Comparison of ENCODE assay signal across 17 mouse cellular contexts in genomic region chr12:53838541-53838940, GRCm38 (mm10).
A peak's percentile ranks its signal among the peaks of the same experiment; 100 is the strongest.
DNase-seq lines count a peak whose midpoint lies in the region; ATAC-seq and TF ChIP-seq lines count a peak whose summit lies in the region.
"Had no signal": no experiment of that assay in that cellular context is flagged by ENCODE, and none has a peak within 500 bp of the region (broad histone marks: within the 10 kb centered on the region; RNA-seq: fewer than 3 reads in every experiment).

No protein-coding gene starts in this region.

- H3K27ac ChIP-seq in kidney, embryonic 15.5 days: no peak overlapping the region
- peak overlapping the region; percentile 46 for H3K27ac ChIP-seq in midbrain, embryonic 14.5 days (replicated peaks; ENCODE audit: low read depth, low read length)
- H3K27ac ChIP-seq: gastrocnemius, adult 2 months; heart, adult 2 months had no signal

- H3K9me3 ChIP-seq in kidney, embryonic 15.5 days (replicated peaks): no peaks in the 10 kb centered on the region
- H3K9me3 ChIP-seq in midbrain, embryonic 14.5 days (ENCODE audit: control insufficient read depth, low read length): no peaks in the 10 kb centered on the region

- H3K4me1 ChIP-seq in kidney, embryonic 15.5 days: peaks cover 16% of the 10 kb centered on the region
- H3K4me1 ChIP-seq in midbrain, embryonic 14.5 days (ENCODE audit: control insufficient read depth, insufficient read depth, low read length): peaks cover 58% of the 10 kb centered on the region

- H3K4me3 ChIP-seq in kidney, embryonic 15.5 days (replicated peaks): no peak overlapping the region
- H3K4me3 ChIP-seq in midbrain, embryonic 14.5 days (replicated peaks; ENCODE audit: low read depth, low read length): no peak overlapping the region
- H3K4me3 ChIP-seq: gastrocnemius, adult 2 months; heart, adult 2 months had no signal

- WGBS in kidney, embryonic 15.5 days: 10% methylated on average over 7 of the region's 7 CpGs
- 10% methylated on average over 7 of the region's 7 CpGs for WGBS in midbrain, embryonic 14.5 days

- no peaks in the 10 kb centered on the region for H3K36me3 ChIP-seq in kidney, embryonic 15.5 days
- H3K36me3 ChIP-seq in midbrain, embryonic 14.5 days (ENCODE audit: control insufficient read depth, insufficient read depth, low read length): no peaks in the 10 kb centered on the region

- no peak overlapping the region for H3K9ac ChIP-seq in kidney, embryonic 15.5 days
- no peak overlapping the region for H3K9ac ChIP-seq in midbrain, embryonic 14.5 days (replicated peaks; ENCODE audit: low read length)

- peaks cover 3% of the 10 kb centered on the region; the same call in 1 of the 2 replicates for H3K27me3 ChIP-seq in kidney, embryonic 15.5 days
- H3K27me3 ChIP-seq in midbrain, embryonic 14.5 days (ENCODE audit: control insufficient read depth, insufficient read depth, low read length): no peaks in the 10 kb centered on the region
- H3K27me3 ChIP-seq: CH12.LX had no signal

- ATAC-seq in kidney, embryonic 15.5 days (replicated peaks; ENCODE audit: low FRiP score): peak; percentile 87
- no peak for ATAC-seq in midbrain, embryonic 14.5 days (ENCODE audit: low FRiP score, low TSS enrichment)
- ATAC-seq: forebrain, embryonic 14.5 days had no signal

- H3K4me2 ChIP-seq in kidney, embryonic 15.5 days: no peak overlapping the region
- H3K4me2 ChIP-seq in midbrain, embryonic 14.5 days (ENCODE audit: low read length): peak overlapping the region; percentile 15; the same call in 1 of the 2 replicates

- no peak for TF ChIP-seq POLR2A in brain, embryonic 14.5 days (IDR thresholded peaks at IDR 0.05; ENCODE audit: borderline replicate concordance, extremely low read depth, insufficient read depth, insufficient read length, poor library complexity, severe bottlenecking)

- DNase-seq in adrenal gland, adult (ENCODE audit: inconsistent age in 2 of 2, low spot score in 1 of 2): peak; percentile 65 to 80
- DNase-seq in adrenal gland, adult 8-10 months: no peak
- no peak for DNase-seq in kidney, adult 18-20 months
- DNase-seq in brain, embryonic 14.5 days (ENCODE audit: low read depth): peak; percentile 44
- no peak for DNase-seq in midbrain, embryonic 14.5 days
- no peak for DNase-seq in frontal cortex, postnatal 36 days (ENCODE audit: low spot score in 2 of 2)
- DNase-seq in lung, postnatal 10 days: no peak
- DNase-seq: cerebellum, postnatal 25 days; gastrocnemius, adult 2 months; heart, adult 2 months; kidney, adult 2 months; right cerebral cortex, adult 18-20 months; spleen, adult 18-20 months; thymus, postnatal 36 days had no signal

- no peak for TF ChIP-seq CTCF in brain, embryonic 14.5 days (IDR thresholded peaks at IDR 0.05; ENCODE audit: borderline replicate concordance, extremely low read depth, insufficient read depth, insufficient read length)

Comparison
In these comparisons a context has a peak if more than half of its experiments do, and no peak if none do; other contexts are left out.
1. DNase-seq: peak in adrenal gland, adult (2 of 2) and brain, embryonic 14.5 days (single experiment); none in adrenal gland, adult 8-10 months (single experiment), kidney, adult 18-20 months (single experiment), midbrain, embryonic 14.5 days (single experiment), frontal cortex, postnatal 36 days (0 of 2) and lung, postnatal 10 days (single experiment).